Mouse (Mus musculus): ENCODE measurements around the gene Rasal3.
A peak's percentile ranks its signal among the peaks of the same experiment; 100 is the strongest.

The Rasal3 gene

DNA sequence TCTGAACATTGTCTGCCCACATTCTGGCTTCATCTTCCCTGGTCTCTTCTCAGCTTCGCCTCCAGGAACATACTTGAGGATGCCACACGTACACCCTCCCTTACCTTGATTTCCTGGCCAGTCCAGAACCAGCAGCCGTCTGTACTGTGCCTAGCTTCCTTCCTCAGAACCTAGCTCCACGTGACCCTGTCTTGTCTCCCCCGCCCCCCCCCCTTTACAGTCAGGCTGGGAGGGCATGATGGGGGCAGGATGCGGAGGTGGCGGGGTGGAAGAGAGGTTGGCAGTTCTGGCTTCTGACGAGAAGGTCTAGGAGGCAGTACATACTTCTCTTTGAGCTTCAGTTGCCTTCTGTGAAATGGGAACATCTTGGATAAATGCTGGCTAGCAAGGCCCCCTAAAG lies at the start of gene Rasal3:
Rasal3 (minus strand) TSS at position 167 of the 400 bp plus-strand sequence.
- DNase-seq = peak; percentile 79

DNA sequence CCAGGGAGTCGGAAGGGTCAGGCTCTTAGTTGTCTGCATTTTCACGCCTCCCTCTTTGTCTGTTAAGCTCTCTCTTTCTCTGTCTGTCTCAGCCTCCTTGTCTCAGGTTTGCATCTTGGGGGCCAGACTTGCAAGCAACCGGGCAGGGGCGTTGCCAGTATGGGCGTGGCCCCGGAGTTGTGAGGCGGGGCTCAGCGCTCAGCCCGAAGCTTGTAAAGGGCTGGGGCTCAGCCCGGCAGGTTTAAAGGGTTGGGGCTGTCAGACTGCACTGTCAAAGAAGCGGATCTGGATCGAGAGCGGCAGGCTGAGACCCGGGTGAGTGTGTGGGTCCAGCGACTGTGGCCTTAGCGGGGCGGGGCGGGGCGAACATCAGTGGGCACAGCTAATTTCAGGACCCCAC lies 49.1 kb upstream of the Rasal3 start, which contains the start of gene Cyp4f39:
Cyp4f39 (plus strand) TSS at position 242 of the 400 bp plus-strand sequence.
- DNase-seq = peak; percentile 77

DNA sequence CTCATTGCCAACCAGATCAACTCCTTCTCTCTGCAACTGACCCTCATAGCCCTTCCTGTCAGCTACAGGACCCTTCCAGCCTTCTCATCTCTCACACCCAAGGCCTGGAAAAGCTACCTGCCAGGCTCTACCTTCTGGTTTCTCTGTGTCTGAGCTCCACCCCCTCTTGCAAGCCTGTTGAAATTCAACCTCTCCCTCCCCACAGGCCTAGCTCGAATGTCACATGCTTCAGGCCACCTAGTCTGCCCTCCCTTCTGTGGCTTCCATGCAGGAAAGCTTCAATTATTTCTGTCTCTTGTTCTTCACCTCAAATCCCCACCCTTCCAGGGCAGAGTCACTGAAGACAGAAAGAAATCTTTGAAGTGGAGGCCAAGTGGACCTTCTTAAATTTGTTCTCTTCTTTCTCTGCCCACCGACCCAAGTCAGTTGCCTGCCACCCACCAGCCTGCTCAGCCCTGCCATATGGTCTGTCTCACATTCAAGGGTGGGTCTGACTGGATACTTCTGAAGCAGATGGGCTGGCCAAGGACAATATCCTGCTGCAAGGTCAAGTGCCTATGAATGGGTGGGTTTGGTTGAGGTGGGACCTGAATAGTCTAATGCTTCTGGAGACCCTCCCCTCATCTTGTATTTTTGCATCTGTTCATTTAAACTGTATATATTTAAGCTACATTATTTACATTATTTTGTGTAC lies 47.6 kb upstream of the Rasal3 start:
- DNase-seq = no peak

DNA sequence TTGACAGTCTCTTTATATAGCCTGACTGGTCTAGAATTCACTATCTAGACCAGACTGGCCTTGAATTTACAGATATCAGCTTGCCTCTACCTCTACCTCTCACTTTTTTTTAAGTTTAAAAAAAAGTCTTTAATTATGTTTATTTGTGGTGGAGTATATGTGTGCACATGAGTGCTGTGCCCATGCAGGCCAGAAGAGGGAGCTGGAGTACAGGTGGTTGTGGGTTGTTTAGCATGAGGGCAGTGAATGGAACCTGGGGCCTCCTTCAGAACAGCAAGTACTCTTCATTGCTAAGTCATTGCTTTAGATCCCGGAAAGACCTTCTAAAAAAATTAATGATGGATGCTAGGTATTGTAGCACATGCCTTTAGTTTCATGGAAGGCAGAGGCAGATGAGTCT lies 45.7 kb upstream of the Rasal3 start:
- DNase-seq = no peak

DNA sequence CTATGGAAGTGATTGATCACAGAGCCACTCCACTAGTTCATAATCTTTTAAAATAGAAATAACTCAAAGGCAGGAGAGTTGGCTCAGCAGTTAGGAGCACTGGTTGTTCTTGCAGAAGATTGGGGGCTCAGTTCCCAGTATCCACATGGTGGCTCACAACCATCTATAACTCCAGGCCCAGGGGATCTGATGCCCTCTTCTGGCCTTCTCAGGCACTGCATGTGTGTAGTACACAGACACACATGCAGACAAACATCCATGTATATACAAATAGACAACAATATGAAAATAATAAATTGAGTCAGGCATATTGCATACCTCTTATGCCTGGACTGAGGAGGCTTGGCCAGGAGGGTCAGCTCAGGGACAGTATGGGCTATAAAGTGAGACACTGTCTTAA lies 43.8 kb upstream of the Rasal3 start:
- DNase-seq = peak; percentile 18

DNA sequence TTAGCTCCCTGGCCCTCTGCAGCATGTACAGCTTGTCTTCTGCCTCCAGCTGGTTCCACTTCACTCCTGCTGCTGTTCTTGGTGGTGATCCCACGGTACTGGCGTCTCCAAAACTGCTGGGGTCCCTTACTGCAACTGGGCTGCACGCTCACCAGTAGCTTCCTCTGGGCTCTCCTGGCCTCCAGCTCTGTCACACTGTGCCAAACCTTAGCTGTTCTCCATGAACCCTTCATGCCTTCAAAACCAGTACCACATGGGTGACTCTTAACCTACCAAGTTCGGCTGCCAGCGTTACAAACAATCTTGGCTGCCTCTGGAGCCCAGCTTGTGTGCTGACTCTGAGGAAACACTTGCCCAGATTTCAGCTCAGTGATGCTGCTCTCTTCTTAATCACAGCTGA lies 41.6 kb upstream of the Rasal3 start:
- DNase-seq = no peak

DNA sequence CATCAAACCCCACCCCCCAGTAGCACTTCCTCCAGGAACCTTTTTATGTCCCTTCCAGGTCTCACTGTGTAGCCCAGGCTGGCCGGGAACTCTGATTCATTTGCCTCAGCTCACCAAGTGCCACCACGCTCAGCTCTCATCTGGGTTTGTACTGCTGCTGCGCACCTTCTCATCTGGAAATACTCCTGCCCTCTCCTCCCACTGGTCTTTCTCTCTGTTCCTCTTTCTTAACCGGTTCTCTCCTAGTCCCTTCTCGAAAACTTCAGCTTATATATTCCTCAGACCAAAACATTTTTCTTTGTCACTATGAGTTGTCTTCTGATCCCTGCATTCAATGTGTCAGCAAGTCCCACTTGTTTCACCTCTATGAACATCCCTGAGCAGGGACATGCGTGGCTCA lies 39.9 kb upstream of the Rasal3 start:
- DNase-seq = no peak

DNA sequence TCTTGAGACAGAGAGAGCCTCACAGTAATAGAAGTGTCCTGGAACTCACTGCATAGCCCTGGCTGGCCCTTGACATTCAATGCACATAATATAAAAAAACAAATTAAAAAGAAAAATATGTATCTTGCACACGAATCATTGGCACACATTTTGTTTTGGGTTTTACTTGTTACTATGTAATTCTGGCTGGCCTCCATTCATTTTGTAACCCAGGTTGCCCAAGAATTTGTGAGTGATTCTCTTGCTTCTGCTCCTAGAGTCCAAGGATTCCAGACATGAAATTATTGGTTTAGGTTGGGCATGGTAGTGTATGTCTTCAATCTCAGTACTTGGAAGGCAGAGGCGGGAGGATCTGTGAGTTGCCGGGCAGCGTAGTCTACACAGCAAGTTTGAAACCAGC lies 33.7 kb upstream of the Rasal3 start:
- no peak for DNase-seq

DNA sequence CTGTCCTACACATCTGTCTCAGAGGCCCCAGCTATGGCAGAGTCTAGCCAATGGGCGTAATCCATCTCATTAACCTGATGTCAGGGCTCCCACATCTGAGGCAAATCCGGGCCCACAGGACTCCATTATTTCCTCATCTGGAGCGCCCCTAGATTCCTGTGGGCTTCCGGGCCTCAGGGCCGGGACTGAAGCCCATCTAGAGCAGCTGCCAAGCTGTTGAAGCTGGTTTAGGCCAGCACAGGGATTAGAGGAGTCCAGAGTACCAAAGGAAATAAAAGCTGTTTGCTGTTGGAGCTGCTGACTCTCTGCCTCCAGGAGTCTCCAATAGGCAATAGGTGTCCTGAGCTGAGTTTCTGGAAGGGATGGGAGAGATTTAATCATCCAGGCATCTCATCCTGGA lies 31.8 kb upstream of the Rasal3 start:
- no peak for DNase-seq

DNA sequence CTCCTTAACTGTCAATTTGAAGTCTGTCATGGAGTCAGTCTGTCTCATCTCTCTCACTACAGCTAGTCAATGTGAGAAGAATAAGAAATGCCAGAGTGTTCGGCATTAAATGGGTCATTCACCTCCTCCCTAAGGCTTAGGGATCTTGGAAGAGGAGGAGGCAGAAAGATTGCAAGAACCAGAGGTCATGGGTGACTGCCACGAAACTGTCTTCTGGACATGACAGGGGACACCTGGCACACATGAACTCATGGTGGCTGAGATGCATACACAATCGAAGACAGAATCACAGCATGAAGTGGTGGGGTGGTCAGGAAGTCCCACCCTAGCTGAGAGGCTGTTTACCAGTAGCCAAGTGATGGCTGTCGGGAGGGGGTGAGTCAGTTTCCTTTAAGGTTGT lies 30.9 kb upstream of the Rasal3 start:
- no peak for DNase-seq

DNA sequence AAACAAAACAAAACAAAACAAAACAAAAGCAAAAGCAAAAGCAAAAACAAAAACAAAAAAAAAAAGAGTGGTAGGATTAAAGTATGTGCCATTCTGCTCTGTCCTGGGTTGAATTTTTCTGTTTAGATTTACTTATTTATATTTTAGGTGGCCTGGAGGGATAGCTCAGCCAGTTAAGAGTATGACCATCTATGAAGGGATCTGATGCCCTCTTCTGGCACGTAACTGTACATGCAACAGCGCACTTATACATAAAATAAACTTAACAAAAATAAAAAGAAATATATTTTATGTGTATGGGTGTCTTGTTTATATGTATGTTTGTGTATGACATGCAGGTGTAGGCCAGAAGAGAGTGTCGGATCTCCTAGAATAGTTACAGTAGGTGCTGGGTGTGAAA lies 28.6 kb upstream of the Rasal3 start:
- DNase-seq = no peak

DNA sequence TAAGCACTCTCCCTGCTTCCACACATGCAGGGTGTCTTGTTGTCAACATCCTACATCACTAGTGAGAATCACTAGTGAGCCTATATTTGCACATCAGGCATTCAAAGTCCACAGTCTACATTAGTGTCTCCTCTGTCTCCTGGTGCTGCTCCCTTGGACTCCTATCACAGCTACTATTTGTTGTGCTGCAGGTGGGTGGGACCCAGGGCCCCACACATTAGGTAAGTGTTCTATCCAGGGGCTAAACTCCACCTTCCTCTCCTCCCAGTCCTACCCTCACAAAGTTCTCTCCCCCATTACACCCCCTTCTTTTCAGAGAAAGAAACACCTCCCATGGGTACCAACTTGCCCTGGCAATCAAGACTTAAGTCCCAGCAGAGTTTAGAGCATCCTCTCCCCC lies 23.2 kb upstream of the Rasal3 start:
- DNase-seq = no peak

DNA sequence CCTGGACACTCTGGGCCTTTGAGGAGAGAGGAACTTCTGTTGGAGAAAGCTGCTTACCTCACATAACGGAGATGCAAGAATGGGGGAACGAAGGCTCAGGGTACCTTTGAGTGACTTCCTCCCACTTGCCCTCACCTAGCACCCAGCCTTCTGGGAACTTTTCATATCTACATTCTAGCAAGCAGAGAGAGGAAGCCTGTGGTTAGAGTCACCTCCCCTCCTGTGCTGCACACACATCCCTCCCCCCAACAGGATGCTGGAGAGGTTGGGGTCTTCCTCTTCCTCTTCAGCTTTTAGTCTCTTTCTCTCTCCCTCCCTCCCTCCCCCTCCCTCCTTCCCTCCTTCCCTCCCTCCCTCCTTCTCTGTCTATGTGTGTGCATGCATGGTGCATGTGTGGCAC lies 20.7 kb upstream of the Rasal3 start, which contains the start of gene Pglyrp2:
Pglyrp2 (minus strand) TSS at position 134 of the 400 bp plus-strand sequence.
- DNase-seq = peak; percentile 72

DNA sequence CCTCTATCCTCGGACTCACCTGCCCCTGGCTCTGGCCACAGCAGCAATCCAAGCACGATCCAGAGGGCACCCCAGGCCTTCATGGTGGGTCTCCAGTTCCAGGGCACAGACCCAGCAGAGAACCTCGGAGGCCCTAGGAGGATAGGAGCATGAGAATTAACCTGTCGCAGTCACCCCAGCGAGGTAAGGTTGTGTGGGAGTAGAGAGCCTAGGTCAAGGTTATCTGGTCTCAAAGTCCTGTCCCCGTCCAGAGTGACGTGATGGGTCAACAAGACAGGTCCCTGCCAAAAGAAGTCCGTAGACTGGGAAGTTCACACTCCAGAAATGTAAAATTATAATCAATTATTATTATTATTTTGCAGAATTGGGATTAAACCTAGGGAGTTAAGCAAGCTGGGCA lies 17.4 kb upstream of the Rasal3 start:
- no peak for DNase-seq

DNA sequence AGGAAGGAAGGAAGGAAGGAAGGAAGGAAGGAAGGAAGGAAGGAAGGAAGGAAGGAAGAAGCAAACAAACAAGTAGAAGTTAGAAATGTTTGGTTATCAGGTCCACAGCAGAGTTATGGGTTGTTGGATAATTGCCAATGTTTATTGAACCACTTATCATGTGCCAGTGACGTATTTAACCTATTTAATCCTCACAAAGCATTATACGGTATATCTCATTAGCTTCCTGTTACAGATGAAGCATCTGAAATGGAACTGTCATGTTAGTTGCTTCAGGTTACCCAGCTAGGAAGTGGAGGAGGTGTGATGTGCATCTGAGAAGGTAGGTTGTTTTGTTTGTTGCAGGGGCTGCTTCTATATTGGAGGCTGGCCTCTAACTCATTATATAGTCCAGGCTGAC lies 16.6 kb upstream of the Rasal3 start:
- DNase-seq = no peak

DNA sequence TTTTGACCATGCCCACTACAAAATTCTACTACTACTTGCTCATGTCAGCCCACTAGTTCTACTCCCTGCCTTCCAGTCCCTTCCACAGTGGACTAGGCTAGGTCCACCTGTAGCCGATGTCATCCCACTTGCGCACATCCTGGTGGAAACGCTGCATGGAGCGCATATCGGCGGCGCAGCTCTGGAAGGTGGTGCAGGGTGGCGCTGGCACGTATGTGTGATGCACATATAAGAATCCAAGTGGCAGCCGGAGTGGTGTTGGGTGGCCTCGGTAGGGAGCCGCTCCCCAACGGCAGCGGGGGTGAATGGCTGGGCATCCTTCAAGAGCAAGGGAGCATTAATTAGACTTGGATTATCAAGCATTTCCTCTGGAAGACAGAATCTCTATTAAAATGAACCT lies 13.4 kb upstream of the Rasal3 start:
- DNase-seq = no peak

DNA sequence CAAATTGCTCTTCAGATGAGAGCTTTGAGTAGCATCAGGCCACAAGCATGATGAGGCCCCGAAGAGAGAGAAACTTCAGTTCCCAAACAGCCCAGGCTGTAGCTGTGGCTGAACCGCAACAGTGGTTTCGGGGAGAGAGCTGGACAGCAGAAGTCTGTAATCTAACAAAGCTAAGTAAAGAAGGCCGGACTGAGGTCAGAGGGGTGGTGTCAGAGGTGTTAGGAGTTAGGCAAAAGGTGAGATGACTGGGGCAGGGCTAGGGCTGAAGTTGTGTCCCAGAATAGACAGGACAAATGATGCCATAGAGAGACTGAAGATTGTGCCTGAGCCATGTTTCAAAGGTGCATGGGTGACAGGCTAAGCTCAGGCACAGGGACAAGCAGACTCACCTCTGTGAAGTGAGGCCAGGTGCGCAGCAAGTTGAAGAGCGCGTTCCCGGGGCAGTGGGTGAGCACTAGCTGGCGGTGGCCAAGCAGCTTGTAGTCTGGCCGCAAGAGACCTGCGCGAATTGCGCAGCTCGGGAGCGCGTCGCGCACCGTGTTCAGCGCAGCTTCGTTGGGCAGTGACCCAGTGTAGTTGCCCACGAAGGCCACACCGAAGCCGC lies 12.1 kb upstream of the Rasal3 start:
- DNase-seq = no peak

DNA sequence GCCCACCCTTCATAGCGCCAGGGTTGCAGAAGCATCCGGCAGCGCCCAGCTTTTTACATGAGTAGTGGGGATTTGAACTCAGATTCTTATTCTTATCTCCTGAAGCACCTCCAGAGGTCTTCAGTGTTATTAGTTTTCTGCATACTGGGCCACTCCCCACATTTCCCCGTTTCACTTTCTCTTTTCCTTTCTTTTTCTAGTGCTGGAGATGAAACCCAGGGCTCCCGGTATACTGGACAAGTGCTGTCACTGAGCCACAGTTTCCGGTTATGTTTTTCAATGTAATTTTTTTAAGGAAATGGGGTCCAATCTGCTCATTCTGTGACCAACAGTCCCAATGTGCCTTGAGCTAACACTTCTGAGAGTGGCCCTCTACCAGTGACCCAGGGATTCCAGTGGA lies 8.5 kb upstream of the Rasal3 start:
- no peak for DNase-seq

DNA sequence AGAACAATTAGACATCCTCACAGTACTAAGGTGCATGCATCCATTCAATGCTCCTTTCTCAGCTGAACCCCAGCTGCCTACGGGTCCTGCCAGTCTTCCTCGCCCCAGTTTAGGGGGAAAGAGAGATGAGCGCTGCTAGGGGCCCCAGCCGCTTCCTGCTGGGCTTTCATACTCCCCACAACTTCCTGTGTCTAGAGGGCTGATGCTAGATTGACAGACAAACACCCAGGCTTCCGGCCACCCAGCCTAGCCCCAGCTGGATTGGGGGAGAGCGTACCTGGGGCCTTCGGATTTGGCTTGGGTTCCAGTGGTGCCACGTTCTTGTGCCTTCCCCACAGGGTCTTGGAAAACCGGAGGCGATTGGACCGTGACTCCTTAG lies 615 bp downstream of the Rasal3 start:
- DNase-seq = peak; percentile 82

DNA sequence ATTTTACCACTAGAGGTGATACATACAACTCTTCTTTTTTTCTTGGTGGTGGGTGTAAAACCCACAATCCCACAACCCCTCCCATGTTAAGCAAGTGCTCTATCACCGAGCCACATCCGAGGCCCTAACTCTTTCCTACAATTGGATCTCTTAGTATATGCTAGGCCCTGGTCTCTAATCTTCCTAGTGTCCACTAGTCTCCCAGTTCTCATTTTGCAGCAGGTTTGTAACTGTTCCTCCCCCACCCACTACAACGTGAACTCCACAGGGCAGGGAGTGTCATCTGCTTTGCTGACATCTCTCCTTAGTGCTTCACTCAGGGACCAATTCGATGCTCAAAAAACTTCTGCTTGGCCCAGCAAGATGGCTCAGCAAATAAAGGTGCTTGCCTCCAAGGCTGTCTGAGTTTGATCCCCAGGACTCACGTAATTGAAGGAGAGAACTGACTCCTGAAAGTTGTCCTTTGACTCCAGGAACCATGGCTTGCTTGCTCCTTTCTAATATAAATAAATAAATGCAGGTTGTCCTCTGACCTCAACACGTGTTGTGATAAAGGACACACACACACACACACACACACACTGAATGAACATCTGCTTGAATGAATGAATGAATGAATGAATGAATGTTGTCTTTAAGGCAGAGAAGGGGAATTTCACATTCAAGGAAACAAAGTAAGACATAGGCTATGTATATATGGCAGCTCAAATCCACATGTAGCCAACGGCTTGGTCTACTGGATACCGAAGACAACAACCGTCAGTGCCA lies 1.2 kb downstream of the Rasal3 start:
- no peak for DNase-seq

DNA sequence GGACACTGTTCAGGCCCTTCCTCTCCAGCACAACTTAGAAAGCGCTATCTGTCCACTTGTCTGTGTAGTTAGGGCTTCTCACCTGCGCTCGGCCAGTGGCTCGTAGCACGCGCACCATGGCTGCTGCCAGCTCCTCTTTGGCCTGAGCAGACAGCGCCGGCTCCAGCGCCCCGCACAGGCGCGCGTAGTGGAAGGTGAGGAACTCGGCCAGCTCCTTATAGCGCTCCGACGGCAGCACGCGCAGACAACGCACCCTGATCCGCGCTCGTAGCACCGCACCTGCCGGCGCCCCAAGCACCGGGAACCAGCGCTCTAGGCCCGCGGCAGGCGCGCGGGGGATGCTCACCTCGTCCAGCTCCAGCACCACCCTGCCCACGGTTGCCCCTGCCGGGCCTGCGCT lies 7.1 kb downstream of the Rasal3 start:
- DNase-seq = no peak

DNA sequence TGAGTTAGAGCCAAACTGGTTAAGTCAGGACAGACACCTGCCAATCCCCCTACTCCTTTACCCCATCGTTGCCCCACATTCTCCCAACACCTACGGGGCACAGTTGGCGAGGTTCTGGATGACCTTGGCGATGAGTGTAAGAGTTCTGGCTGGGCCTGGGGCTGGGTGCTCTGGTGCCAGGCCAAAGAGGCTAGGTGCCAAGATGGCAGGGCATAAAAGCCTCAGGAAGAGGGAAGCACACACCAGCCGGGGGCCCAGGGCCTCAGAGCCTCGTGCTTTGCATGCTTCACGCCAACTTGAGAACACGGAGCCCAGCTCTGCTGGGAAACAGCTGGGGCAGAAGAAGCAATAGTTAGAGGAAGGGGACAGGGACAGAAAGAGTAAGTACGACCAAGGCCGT lies 9.4 kb downstream of the Rasal3 start:
- DNase-seq = no peak

DNA sequence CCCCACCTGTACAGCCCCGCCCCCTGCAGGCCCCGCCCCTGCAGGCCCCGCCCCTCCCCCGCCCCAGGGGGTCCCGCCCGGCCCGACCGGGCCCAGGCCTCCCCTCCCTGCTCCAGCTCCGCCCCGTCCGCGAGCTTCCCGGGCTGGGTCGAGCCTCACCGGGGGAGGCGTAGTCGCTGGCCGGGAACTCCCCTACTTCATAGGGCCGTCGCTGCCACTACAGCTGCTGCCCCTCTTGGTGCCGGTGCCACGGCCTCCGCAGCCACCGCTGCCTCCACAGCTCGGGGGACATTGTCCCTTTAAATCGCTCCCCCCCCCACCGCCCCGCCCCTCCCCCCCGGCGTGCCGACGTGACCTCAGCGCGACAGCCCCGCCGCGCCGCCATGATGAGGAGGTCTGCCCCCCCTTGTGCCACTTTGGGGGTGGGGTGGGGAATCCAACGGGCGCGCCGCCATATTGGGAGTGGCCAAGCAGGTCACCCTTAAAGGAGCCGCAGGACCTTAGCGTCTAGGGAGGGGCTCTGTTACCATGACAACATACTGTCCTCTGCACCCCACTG lies 14.2 kb downstream of the Rasal3 start, which contains the start of gene Wiz:
Wiz (minus strand) TSS at position 339 of the 559 bp plus-strand sequence.
- DNase-seq = peak; percentile 94

Measured in thymus, postnatal 4 days (tissue).